Mouse (Mus musculus) limb, embryonic 15.5 days (tissue): ENCODE data around the gene Cyp4f14. TPM values are rescaled to one million over a fixed set of nuclear protein-coding genes. Genes with fewer than 3 reads are reported as not detected.

Experiments used
- polyA plus RNA-seq: library from polyadenylated mRNA; unstranded; fragments of >200 nt; fragmentation: Nextera tagmentation; extraction: Ambion mirVana; gene quantifications from 2 replicates; pipeline ENCODE4 v1.2.1, GENCODE M21; 2015

Gene Cyp4f14
- polyA plus RNA-seq, 1 experiment from 2014 or later, result not detected

Other genes starting within 250 kb of the Cyp4f14 start
- 0.12 TPM in 1 of 2 replicates, not detected in the other for gene Cyp4f15, start 231.7 kb downstream of the Cyp4f14 start, polyA plus RNA-seq
- gene Zfp871, start 129.1 kb downstream of the Cyp4f14 start, polyA plus RNA-seq, result 28.6 and 32.8 TPM in 2 replicates
- 2.4 and 3.2 TPM in 2 replicates for gene Zfp811, start 107.4 kb downstream of the Cyp4f14 start, polyA plus RNA-seq
- 14.0 and 15.0 TPM in 2 replicates for gene Zfp799, start 87.1 kb downstream of the Cyp4f14 start, polyA plus RNA-seq
- gene Zfp870, start 25.7 kb downstream of the Cyp4f14 start, polyA plus RNA-seq, result 7.5 and 8.5 TPM in 2 replicates
- 14.2 and 14.8 TPM in 2 replicates for gene Cyp4f13, start 30.1 kb upstream of the Cyp4f14 start, polyA plus RNA-seq
- gene Zfp472, start 48.5 kb upstream of the Cyp4f14 start, polyA plus RNA-seq, result 10.5 and 11.6 TPM in 2 replicates
- 12.2 and 12.4 TPM in 2 replicates for gene Zfp952, start 75.8 kb upstream of the Cyp4f14 start, polyA plus RNA-seq
- 13.1 and 13.8 TPM in 2 replicates for gene Zfp763, start 116.1 kb upstream of the Cyp4f14 start, polyA plus RNA-seq
- not detected in 2 replicates for gene 4921501E09Rik, start 150.7 kb upstream of the Cyp4f14 start, polyA plus RNA-seq
- 9.8 and 10.0 TPM in 2 replicates for gene Zfp563, start 172.0 kb upstream of the Cyp4f14 start, polyA plus RNA-seq
- gene Morc2b, start 222.3 kb upstream of the Cyp4f14 start, polyA plus RNA-seq, result 0.14 and 0.16 TPM in 2 replicates